Mouse (Mus musculus): ENCODE results near the gene Cdkn1b. TPM values are rescaled to one million over a fixed set of nuclear protein-coding genes. Genes with fewer than 3 reads are reported as not detected.

Gene Cdkn1b
- total and polyA plus RNA-seq, 2 experiments from 2014 or later, result 26.3 to 44.7 TPM

DNA sequence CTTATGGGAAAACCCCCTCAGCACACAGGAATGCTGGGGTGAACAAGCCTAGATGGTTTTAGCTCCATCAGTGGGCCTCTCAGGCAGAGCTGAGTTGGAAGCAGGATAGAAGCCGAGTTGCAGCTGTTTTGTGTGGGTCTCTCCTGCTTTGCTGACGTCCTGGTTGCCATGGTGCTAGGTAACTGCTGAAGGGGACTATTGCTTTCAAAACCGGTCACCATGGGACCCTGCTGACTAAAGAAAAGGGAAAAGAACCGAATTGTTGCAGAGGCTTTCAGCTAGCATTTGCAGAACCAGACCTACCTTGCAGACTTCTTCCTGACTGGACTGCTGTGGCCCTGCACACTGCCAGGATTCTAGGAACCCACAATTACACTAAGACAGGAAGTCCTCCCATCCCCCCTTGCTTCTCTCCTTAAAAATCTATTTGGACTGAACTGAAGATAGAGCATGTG is 31.6 kb upstream of the Cdkn1b start:
- H3K27me3 ChIP-seq (ENCODE audit: insufficient read depth, low read length), result no peaks in the 10 kb centered on the region
- TF ChIP-seq CTCF (IDR thresholded peaks at IDR 0.05; ENCODE audit: low read depth), result no peak
- H3K9me3 ChIP-seq (ENCODE audit: low read length), result no peaks in the 10 kb centered on the region
- 0 out of 2 replicates have a peak overlapping the region, but pooled peaks have one; percentile 21 for H3K9ac ChIP-seq (replicated peaks; ENCODE audit: low read length)
- 0 out of 2 replicates have a peak overlapping the region, but pooled peaks have one; percentile 46 for H3K4me3 ChIP-seq (ENCODE audit: low read length)
- peaks cover 21% of the 10 kb centered on the region; the same call in 1 of the 2 replicates for H3K4me1 ChIP-seq (ENCODE audit: insufficient read depth, low read length)
- ATAC-seq, result peak; percentile 80
- peak overlapping the region; percentile 85 for H3K27ac ChIP-seq
- no peaks in the 10 kb centered on the region for H3K36me3 ChIP-seq (ENCODE audit: insufficient read depth, low read length)
- H3K4me2 ChIP-seq (ENCODE audit: low read depth, low read length), result peak overlapping the region; percentile 81
- WGBS, result 4% methylated on average over 4 of the region's 4 CpGs
- peak; percentile 82 for DNase-seq (ENCODE audit: low spot score)

DNA sequence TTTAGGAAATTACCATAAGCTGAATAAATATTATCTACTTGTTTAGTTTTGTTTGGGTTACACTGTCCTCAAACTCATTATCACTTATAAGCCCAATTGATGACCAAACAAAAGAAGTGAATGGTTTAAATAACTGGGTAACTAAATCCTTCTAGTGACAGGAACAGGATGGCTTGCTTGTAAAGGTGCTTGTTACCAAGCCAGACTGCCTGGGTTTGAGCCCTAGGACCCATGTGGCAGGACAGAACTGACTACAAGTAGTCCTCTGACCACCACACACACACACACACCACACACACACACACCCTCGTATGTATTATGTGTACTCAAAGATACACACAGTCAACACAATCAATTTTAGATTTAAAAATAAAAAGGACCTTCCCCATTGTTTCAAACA is 30.4 kb upstream of the Cdkn1b start:
- TF ChIP-seq CTCF (IDR thresholded peaks at IDR 0.05; ENCODE audit: low read depth), result no peak
- DNase-seq (ENCODE audit: low spot score) (no peak), ATAC-seq (no peak)
- H3K9ac ChIP-seq (replicated peaks; ENCODE audit: low read length), result no peak overlapping the region
- H3K27ac ChIP-seq, result peak overlapping the region; percentile 85; the same call in 1 of the 2 replicates
- H3K4me3 ChIP-seq (ENCODE audit: low read length), result no peak overlapping the region
- H3K27me3 ChIP-seq (ENCODE audit: insufficient read depth, low read length), result no peaks in the 10 kb centered on the region
- no peaks in the 10 kb centered on the region for H3K9me3 ChIP-seq (ENCODE audit: low read length)
- peaks cover 18% of the 10 kb centered on the region; the same call in 1 of the 2 replicates for H3K4me1 ChIP-seq (ENCODE audit: insufficient read depth, low read length)
- H3K36me3 ChIP-seq (ENCODE audit: insufficient read depth, low read length), result no peaks in the 10 kb centered on the region
- 88% methylated on average over 1 of the region's 1 CpGs for whole genome bisulfite sequencing
- H3K4me2 ChIP-seq (ENCODE audit: low read depth, low read length), result no peak overlapping the region

DNA sequence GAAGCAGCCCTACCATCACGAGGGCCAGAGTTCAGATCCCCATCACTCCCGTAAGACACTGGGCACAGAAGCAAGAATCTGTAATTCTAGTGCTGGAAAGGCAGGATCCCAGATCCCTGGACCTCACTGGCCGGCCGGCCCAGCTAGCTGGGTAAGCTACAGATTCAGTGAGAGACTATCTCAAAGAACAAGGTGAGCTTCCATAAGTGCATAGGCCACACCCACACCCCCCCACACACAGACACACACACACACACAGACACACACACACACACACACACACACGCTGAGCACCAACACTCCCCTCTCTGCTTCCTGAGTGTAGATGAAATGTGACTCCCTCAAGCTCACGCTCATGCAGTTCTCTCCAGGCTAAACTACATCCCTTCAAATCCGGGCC is 29.8 kb upstream of the Cdkn1b start:
- Histone ChIP-seq H3K4me3 (ENCODE audit: low read length) (no peak overlapping the region), H3K4me1 (ENCODE audit: insufficient read depth, low read length) (peaks cover 12% of the 10 kb centered on the region; the same call in 1 of the 2 replicates), H3K4me2 (ENCODE audit: low read depth, low read length) (no peak overlapping the region), H3K27ac (no peak overlapping the region), H3K27me3 (ENCODE audit: insufficient read depth, low read length) (no peaks in the 10 kb centered on the region), H3K36me3 (ENCODE audit: insufficient read depth, low read length) (no peaks in the 10 kb centered on the region), H3K9ac (replicated peaks; ENCODE audit: low read length) (no peak overlapping the region), H3K9me3 (ENCODE audit: low read length) (no peaks in the 10 kb centered on the region)
- WGBS, result 88% methylated on average over 7 of the region's 7 CpGs
- ATAC-seq (no peak), DNase-seq (ENCODE audit: low spot score) (no peak)
- no peak for TF ChIP-seq CTCF (IDR thresholded peaks at IDR 0.05; ENCODE audit: low read depth)

DNA sequence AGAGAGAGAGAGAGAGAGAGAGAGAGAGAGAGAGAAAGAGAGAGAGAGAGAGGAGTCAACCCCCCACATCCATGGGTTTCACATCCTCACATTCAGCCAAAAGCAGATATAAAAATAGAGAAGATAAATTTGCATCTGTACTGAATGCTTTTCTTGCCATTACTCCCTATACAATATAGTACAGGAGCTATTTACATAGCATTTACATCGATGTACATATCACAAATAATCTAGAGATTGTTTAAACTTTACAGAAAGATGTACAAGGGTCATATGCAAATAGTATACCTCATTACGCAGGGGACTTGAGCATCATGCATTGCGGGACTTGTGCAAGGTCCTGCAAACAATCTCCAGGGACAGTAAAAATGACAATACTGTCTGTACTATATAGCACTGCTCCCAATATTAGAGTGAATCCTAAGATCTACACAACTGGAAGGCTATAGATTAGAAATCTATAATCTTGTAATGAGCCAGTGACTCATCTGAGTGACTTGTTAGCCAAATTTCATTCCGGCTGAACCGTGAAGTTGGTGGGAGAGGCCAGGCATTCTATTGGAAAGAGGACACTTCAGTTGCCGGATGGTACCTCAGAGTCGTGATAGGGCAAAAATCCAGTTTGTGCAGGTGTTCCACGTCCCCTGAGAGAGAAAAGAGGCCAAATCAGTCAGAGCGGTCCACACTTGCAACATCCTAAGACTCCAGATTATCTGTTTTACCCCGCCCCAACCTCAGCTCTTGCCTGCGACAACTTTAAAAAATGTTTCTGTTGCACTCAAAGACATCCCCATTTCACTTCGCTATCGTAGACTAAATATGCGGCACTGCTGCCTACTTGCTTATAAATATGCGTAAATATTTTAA is 23.4 kb upstream of the Cdkn1b start:
- no peaks in the 10 kb centered on the region for H3K9me3 ChIP-seq (ENCODE audit: low read length)
- DNase-seq (ENCODE audit: low spot score), result no peak
- 44% methylated on average over 15 of the region's 15 CpGs for WGBS
- H3K4me2 ChIP-seq (ENCODE audit: low read depth, low read length), result peak overlapping the region; percentile 62
- H3K4me3 ChIP-seq (ENCODE audit: low read length), result peak overlapping the region; percentile 66
- no peak for ATAC-seq
- 0 out of 2 replicates have a peak, but pooled peaks cover 8% of the 10 kb centered on the region for H3K4me1 ChIP-seq (ENCODE audit: insufficient read depth, low read length)
- H3K36me3 ChIP-seq (ENCODE audit: insufficient read depth, low read length), result no peaks in the 10 kb centered on the region
- no peaks in the 10 kb centered on the region for H3K27me3 ChIP-seq (ENCODE audit: insufficient read depth, low read length)
- peak overlapping the region; percentile 89 for H3K9ac ChIP-seq (replicated peaks; ENCODE audit: low read length)
- peak overlapping the region; percentile 100; the same call in 1 of the 2 replicates for H3K27ac ChIP-seq
- TF ChIP-seq CTCF (IDR thresholded peaks at IDR 0.05; ENCODE audit: low read depth), result no peak

DNA sequence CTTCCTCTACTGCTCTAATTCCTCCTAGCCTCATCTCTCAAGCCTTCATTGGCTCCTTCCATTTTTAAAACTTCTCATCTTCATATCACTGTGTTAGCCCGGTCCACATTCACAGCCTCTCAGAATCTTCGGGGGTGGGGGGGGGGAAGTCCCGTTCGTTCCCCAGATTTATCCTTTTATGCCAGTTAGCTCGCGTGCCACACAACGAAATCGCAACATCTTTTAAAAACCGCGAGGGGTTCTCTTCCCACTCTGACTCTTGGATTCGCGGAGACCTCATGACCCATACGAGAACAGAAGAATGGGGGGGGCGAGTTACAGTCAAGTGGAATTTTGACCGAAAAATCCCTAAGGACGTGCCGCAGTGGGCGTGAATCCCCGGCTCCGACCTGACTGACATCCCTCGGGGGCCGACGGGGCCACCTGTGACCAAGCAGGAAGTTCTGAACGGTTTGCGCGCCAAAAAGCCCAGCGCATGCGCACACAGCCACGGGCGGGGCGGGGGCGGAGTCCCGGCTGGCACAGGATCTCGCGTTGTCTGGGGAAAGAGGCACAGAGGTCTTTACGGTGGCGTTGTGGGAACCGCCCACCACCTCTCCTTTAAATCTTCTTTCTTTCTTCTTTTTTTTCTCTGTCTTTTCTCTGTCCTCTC is 22.6 kb upstream of the Cdkn1b start:
- peak overlapping the region; percentile 66 for H3K4me3 ChIP-seq (ENCODE audit: low read length)
- H3K9ac ChIP-seq (replicated peaks; ENCODE audit: low read length), result peak overlapping the region; percentile 89
- H3K9me3 ChIP-seq (ENCODE audit: low read length), result no peaks in the 10 kb centered on the region
- TF ChIP-seq CTCF (IDR thresholded peaks at IDR 0.05; ENCODE audit: low read depth), result no peak
- ATAC-seq (peak; percentile 94), DNase-seq (ENCODE audit: low spot score) (peak; percentile 94)
- H3K36me3 ChIP-seq (ENCODE audit: insufficient read depth, low read length), result no peaks in the 10 kb centered on the region
- H3K4me1 ChIP-seq (ENCODE audit: insufficient read depth, low read length), result 0 out of 2 replicates have a peak, but pooled peaks cover 8% of the 10 kb centered on the region
- peak overlapping the region; percentile 100 for H3K27ac ChIP-seq
- peak overlapping the region; percentile 62 for H3K4me2 ChIP-seq (ENCODE audit: low read depth, low read length)
- under 1% methylated on average over 38 of the region's 38 CpGs for WGBS
- H3K27me3 ChIP-seq (ENCODE audit: insufficient read depth, low read length), result no peaks in the 10 kb centered on the region

DNA sequence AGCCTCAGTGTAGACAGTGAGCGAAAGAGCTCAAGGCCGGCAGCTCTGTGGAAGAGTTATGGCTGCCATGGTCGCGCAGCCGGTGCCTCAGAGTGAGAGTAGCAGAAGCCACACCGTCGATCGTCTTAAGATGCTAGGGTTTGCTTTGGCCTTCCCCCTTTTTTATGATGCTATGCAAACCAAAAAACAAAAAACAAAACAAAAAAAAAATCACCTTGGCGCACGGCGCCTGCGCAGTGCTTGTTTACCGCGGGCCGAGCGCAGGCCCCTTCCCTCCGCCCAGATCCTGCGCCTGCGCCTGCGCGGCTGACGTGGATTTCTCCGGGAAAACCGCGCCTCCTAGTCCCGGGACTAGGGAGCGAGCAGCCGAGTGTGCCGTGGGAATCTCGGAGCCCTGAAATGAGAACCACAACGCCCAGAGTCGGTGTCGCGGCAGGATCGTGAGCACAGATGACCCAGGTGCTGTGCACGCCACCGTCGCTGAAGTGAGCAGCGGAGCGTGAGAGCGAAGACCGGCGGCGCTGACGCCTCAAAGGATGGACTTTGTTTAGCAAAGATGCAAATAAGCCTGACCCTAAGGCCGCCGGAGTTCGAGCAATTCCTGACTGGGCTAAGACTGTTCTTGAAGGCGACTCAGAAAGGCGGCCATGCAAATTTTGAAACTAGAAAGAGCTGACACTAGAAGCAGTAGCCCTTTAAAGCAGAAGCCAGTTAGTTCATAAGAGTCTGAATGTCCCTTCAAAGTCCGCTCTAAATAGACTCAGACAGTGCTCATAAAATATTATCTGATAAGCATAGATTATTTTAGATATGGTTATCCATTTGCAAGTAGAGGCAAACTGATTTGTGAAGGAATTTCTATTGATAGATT is 21.9 kb upstream of the Cdkn1b start, which contains the start of gene Gpr19:
TSS of gene Gpr19 (minus strand) at position 484 of the 871 bp plus-strand sequence.
- DNase-seq (ENCODE audit: low spot score) (peak; percentile 97), ATAC-seq (peak; percentile 96)
- Histone ChIP-seq H3K4me2 (ENCODE audit: low read depth, low read length) (peak within 1 kb of the TSS; percentile 62), H3K9ac (replicated peaks; ENCODE audit: low read length) (peak within 1 kb of the TSS; percentile 89), H3K27ac (peak within 1 kb of the TSS; percentile 100), H3K4me3 (ENCODE audit: low read length) (peak within 1 kb of the TSS; percentile 66), H3K9me3 (ENCODE audit: low read length) (no peaks in the 10 kb centered on the region), H3K27me3 (ENCODE audit: insufficient read depth, low read length) (no peaks in the 10 kb centered on the region), H3K4me1 (ENCODE audit: insufficient read depth, low read length) (0 out of 2 replicates have a peak, but pooled peaks cover 8% of the 10 kb centered on the region), H3K36me3 (ENCODE audit: insufficient read depth, low read length) (no peaks in the 10 kb centered on the region)
- peak; percentile 59 for TF ChIP-seq CTCF (IDR thresholded peaks at IDR 0.05; ENCODE audit: low read depth)
- WGBS, result under 1% methylated on average over 51 of the region's 51 CpGs

Measured in hindbrain, postnatal 0 days (tissue).